Mouse (Mus musculus) T-cell, adult 2 months (primary cell): Measurements from ENCODE around the gene Trim24.
A peak's percentile ranks its signal among the peaks of the same experiment; 100 is the strongest.
"Not testable (repeated sequence)": the region's sequence is repeated elsewhere in the genome, so short reads cannot be mapped to it uniquely, and the experiment has no call there.

Experiments used
- DNase-seq: peaks from one replicate; pipeline ENCODE4 v3.0.0; 2022; ENCODE audit warnings: low spot score

The Trim24 gene

GRCm38 (mm10) chr6:37870245-37871136, at the start of gene Trim24:
Trim24 (plus strand) TSS chr6:37870811.
- DNase-seq: peak; percentile 91

GRCm38 (mm10) chr6:37821531-37822051, 49.0 kb upstream of the Trim24 start:
- DNase-seq: peak; percentile 58

- no peak for DNase-seq
Measured at GRCm38 (mm10) chr6:37822390-37822789, 48.2 kb upstream of the Trim24 start.

GRCm38 (mm10) chr6:37823731-37824130, 46.9 kb upstream of the Trim24 start:
- DNase-seq: no peak

GRCm38 (mm10) chr6:37825331-37826115, 45.1 kb upstream of the Trim24 start:
- DNase-seq: not testable (repeated sequence)

- no peak for DNase-seq
Measured at GRCm38 (mm10) chr6:37828955-37829354, 41.7 kb upstream of the Trim24 start.

GRCm38 (mm10) chr6:37829631-37830030, 41.0 kb upstream of the Trim24 start:
- no peak for DNase-seq

- DNase-seq: no peak
Measured at GRCm38 (mm10) chr6:37833691-37834090, 36.9 kb upstream of the Trim24 start.

GRCm38 (mm10) chr6:37836951-37837565, 33.6 kb upstream of the Trim24 start:
- DNase-seq: not testable (repeated sequence)

- no peak for DNase-seq
Measured at GRCm38 (mm10) chr6:37842779-37843605, 27.6 kb upstream of the Trim24 start.

GRCm38 (mm10) chr6:37843647-37844273, 26.9 kb upstream of the Trim24 start:
- DNase-seq: no peak

GRCm38 (mm10) chr6:37844947-37845346, 25.7 kb upstream of the Trim24 start:
- not testable (repeated sequence) for DNase-seq

- DNase-seq: not testable (repeated sequence)
Measured at GRCm38 (mm10) chr6:37847531-37847930, 23.1 kb upstream of the Trim24 start.

GRCm38 (mm10) chr6:37851352-37851751, 19.3 kb upstream of the Trim24 start:
- no peak for DNase-seq

GRCm38 (mm10) chr6:37853289-37853688, 17.3 kb upstream of the Trim24 start:
- DNase-seq: no peak

- DNase-seq: no peak
Measured at GRCm38 (mm10) chr6:37855384-37855783, 15.2 kb upstream of the Trim24 start.

GRCm38 (mm10) chr6:37856300-37856699, 14.3 kb upstream of the Trim24 start:
- not testable (repeated sequence) for DNase-seq

- DNase-seq: no peak
Measured at GRCm38 (mm10) chr6:37857196-37857874, 13.3 kb upstream of the Trim24 start.

GRCm38 (mm10) chr6:37858126-37858525, 12.5 kb upstream of the Trim24 start:
- DNase-seq: no peak

GRCm38 (mm10) chr6:37862893-37863292, 7.7 kb upstream of the Trim24 start:
- DNase-seq: no peak
